Mouse (Mus musculus): ENCODE results near the gene Dxo. TPM values are rescaled to one million over a fixed set of nuclear protein-coding genes. Genes with fewer than 3 reads are reported as not detected.

The Dxo gene
- total and polyA plus RNA-seq, 2 experiments from 2014 or later, result 48.9 to 53.8 TPM

DNA sequence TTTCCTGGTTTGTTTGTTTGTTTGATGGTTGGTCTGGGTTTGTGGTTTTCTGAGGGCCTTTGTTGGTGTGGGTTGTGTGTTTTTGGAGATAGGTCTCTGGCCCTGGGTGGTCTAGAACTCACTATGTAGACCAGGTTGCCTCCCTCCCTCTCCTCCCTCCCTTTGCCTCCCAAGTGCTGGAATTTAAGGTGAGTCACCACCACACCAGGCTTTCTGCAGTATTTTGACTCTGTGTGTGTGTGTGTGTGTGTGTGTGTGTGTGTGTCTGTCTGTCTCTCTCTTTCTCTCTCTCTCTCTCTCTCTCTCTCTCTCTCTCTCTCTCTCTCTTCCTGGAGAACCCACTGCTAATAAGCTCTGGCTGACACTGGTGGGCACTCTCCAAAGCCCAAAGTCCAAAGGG, 44.3 kb downstream of the Dxo start:
- DNase-seq (ENCODE audit: low spot score), result no peak
- H3K4me3 ChIP-seq (ENCODE audit: low read length), result no peak overlapping the region
- H3K4me1 ChIP-seq (ENCODE audit: insufficient read depth, low read length), result no peaks in the 10 kb centered on the region
- ATAC-seq, result no peak
- no peaks in the 10 kb centered on the region for H3K36me3 ChIP-seq (ENCODE audit: insufficient read depth, low read length)
- no peak overlapping the region for H3K27ac ChIP-seq
- no peaks in the 10 kb centered on the region for H3K9me3 ChIP-seq (ENCODE audit: low read length)
- H3K27me3 ChIP-seq (ENCODE audit: insufficient read depth, low read length), result 0 out of 2 replicates have a peak, but pooled peaks cover 3% of the 10 kb centered on the region
- H3K9ac ChIP-seq (replicated peaks; ENCODE audit: low read length), result no peak overlapping the region
- H3K4me2 ChIP-seq (ENCODE audit: low read depth, low read length), result no peak overlapping the region
- no peak for TF ChIP-seq CTCF (IDR thresholded peaks at IDR 0.05; ENCODE audit: low read depth)

DNA sequence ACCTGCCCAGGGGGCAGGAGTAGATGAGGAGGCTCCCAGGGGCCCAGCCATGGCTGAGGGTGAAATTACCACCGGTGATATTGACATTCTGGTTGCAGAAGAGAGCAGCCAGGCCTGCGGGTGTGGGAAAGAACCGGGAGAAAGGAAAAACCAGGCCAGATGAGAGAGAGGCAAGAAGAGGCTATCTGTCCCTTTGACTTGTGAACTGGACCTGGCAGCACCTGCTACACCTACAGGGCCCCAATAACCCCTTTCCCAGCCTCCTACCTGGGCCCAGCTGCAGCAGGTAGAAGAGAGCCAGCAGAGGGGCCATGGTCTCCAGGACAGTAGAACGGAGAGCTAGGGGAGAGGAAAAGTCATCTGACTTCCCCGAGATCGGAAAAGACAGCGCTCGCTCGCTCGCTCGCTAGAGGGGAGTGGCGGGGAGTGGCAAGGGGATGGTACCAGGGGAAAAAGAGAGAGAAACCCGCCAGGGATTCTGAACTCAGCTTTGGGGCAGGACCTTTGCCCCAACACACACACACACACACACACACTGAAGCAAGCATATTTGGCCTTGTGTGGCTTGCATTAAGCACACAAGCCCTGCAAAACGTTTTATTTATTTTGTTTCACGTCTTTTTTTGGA, 45.0 kb downstream of the Dxo start, which contains the start of gene Gm20547:
Gm20547 (minus strand) TSS at position 360 of the 628 bp plus-strand sequence.
- H3K4me2 ChIP-seq (ENCODE audit: low read depth, low read length), result no peak within 1 kb of the TSS
- TF ChIP-seq CTCF (IDR thresholded peaks at IDR 0.05; ENCODE audit: low read depth), result no peak
- no peaks in the 10 kb centered on the region for H3K9me3 ChIP-seq (ENCODE audit: low read length)
- H3K9ac ChIP-seq (replicated peaks; ENCODE audit: low read length), result no peak within 1 kb of the TSS
- 8% methylated on average over 15 of the region's 15 CpGs for WGBS
- H3K27ac ChIP-seq, result no peak within 1 kb of the TSS
- no peak within 1 kb of the TSS for H3K4me3 ChIP-seq (ENCODE audit: low read length)
- 0 out of 2 replicates have a peak, but pooled peaks cover 3% of the 10 kb centered on the region for H3K27me3 ChIP-seq (ENCODE audit: insufficient read depth, low read length)
- ATAC-seq (no peak), DNase-seq (ENCODE audit: low spot score) (no peak)
- H3K4me1 ChIP-seq (ENCODE audit: insufficient read depth, low read length), result no peaks in the 10 kb centered on the region
- H3K36me3 ChIP-seq (ENCODE audit: insufficient read depth, low read length), result no peaks in the 10 kb centered on the region

DNA sequence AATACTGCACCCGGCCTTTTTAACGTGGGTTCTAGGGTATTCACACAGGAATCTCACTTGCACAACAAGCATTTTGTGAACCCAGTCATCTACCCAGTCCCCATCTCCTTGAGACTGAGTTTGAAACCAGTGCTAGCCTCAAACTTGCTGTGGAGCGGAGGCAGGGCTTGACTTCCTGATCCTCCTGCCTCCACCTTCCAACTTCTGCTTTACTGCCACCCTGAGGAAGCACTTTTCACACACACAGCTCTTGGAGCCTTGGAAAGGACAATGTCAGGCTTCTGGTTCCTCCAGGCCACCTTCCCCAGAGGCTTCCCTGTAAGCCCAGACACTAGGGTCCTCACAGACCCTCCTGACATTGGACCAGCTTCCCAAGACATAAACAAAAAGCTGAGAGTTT, 46.5 kb downstream of the Dxo start:
- Histone ChIP-seq H3K4me1 (ENCODE audit: insufficient read depth, low read length) (no peaks in the 10 kb centered on the region), H3K9me3 (ENCODE audit: low read length) (no peaks in the 10 kb centered on the region), H3K36me3 (ENCODE audit: insufficient read depth, low read length) (no peaks in the 10 kb centered on the region), H3K27ac (no peak overlapping the region), H3K9ac (replicated peaks; ENCODE audit: low read length) (no peak overlapping the region), H3K27me3 (ENCODE audit: insufficient read depth, low read length) (0 out of 2 replicates have a peak, but pooled peaks cover 3% of the 10 kb centered on the region), H3K4me3 (ENCODE audit: low read length) (no peak overlapping the region), H3K4me2 (ENCODE audit: low read depth, low read length) (no peak overlapping the region)
- DNase-seq (ENCODE audit: low spot score), result no peak
- ATAC-seq, result no peak
- 62% methylated on average over 3 of the region's 3 CpGs for WGBS
- TF ChIP-seq CTCF (IDR thresholded peaks at IDR 0.05; ENCODE audit: low read depth), result no peak

DNA sequence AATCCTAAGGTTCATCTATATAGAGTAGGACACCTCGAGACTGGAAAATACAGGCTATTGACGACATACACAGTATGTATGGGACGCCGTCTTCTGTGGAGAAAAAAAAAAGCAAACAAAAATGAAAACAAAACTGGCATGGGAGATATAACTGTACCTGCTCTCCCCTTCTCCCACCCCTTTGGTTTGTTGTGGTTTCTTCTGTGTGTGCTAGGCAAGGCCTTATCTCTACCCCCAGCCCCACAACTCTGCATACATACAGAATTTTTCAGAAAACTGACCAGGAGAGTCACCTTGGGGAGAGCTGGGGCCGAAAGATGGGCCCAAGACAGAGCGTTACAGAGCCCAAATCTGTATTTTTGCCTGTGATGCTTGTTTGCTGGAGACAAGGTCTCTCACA, 47.9 kb downstream of the Dxo start:
- Histone ChIP-seq H3K9ac (replicated peaks; ENCODE audit: low read length) (no peak overlapping the region), H3K4me3 (ENCODE audit: low read length) (no peak overlapping the region), H3K27ac (no peak overlapping the region), H3K9me3 (ENCODE audit: low read length) (no peaks in the 10 kb centered on the region), H3K27me3 (ENCODE audit: insufficient read depth, low read length) (0 out of 2 replicates have a peak, but pooled peaks cover 3% of the 10 kb centered on the region), H3K4me1 (ENCODE audit: insufficient read depth, low read length) (no peaks in the 10 kb centered on the region), H3K4me2 (ENCODE audit: low read depth, low read length) (no peak overlapping the region), H3K36me3 (ENCODE audit: insufficient read depth, low read length) (no peaks in the 10 kb centered on the region)
- no peak for ATAC-seq
- DNase-seq (ENCODE audit: low spot score), result no peak
- TF ChIP-seq CTCF (IDR thresholded peaks at IDR 0.05; ENCODE audit: low read depth), result no peak
- 88% methylated on average over 6 of the region's 6 CpGs for WGBS

DNA sequence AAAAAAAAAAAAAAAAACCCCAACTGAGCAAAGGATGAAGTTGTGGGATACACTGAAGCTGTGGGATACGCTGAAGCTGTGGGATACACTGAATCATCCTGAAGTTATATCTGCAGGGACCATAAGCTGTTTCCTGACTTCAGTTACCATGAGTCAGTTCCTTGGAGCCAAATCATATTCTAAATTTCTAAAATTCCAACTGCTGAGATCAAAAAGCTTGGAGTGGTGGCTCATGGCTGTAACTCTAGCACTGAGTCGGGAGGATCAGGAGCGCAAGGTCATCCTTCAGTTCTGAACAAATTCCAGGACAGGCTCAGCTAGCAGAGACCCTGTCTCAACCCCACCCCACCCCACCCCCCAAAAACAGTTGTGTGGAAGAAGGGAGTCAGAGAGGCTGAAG, 48.8 kb downstream of the Dxo start:
- no peak overlapping the region for H3K4me2 ChIP-seq (ENCODE audit: low read depth, low read length)
- 0 out of 2 replicates have a peak, but pooled peaks cover 3% of the 10 kb centered on the region for H3K27me3 ChIP-seq (ENCODE audit: insufficient read depth, low read length)
- TF ChIP-seq CTCF (IDR thresholded peaks at IDR 0.05; ENCODE audit: low read depth), result no peak
- no peaks in the 10 kb centered on the region for H3K36me3 ChIP-seq (ENCODE audit: insufficient read depth, low read length)
- no peak overlapping the region for H3K9ac ChIP-seq (replicated peaks; ENCODE audit: low read length)
- DNase-seq (ENCODE audit: low spot score) (no peak), ATAC-seq (no peak)
- no peak overlapping the region for H3K27ac ChIP-seq
- H3K9me3 ChIP-seq (ENCODE audit: low read length), result no peaks in the 10 kb centered on the region
- no peaks in the 10 kb centered on the region for H3K4me1 ChIP-seq (ENCODE audit: insufficient read depth, low read length)
- 91% methylated on average over 3 of the region's 3 CpGs for WGBS
- H3K4me3 ChIP-seq (ENCODE audit: low read length), result no peak overlapping the region

DNA sequence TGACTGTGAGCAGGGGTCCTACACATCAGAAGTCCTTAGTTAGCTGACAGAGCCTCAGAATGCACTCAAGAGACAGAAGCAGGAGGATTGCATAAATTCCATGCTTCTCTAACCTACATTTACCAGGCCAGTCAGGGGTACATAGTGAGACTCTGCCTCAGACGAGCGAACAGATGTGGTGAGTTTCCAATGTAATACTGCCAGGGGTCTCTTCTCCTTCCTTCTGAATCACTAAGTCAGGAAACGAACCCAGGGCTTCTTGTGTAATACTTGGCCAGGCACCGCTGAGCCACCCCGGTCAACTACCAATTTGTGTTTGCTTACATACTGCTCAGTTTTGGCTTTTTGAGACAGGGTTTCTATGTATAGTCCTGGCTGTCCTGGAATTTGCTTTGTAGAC, 51.1 kb downstream of the Dxo start:
- Histone ChIP-seq H3K27ac (no peak overlapping the region), H3K4me1 (ENCODE audit: insufficient read depth, low read length) (no peaks in the 10 kb centered on the region), H3K4me3 (ENCODE audit: low read length) (no peak overlapping the region), H3K36me3 (ENCODE audit: insufficient read depth, low read length) (no peaks in the 10 kb centered on the region), H3K4me2 (ENCODE audit: low read depth, low read length) (no peak overlapping the region), H3K9me3 (ENCODE audit: low read length) (no peaks in the 10 kb centered on the region), H3K9ac (replicated peaks; ENCODE audit: low read length) (no peak overlapping the region), H3K27me3 (ENCODE audit: insufficient read depth, low read length) (no peaks in the 10 kb centered on the region)
- no peak for ATAC-seq
- TF ChIP-seq CTCF (IDR thresholded peaks at IDR 0.05; ENCODE audit: low read depth), result no peak
- no peak for DNase-seq (ENCODE audit: low spot score)
- WGBS, result 90% methylated on average over 5 of the region's 5 CpGs

Small RNA genes lying within 50 kb of the gene (microRNA-seq; reads per million reads assigned to microRNA genes)
- gene Mir6970, result 0.18 to 0.36 reads per million in 2 experiments
- gene Mir6971, result 0.72 to 4.1 reads per million in 2 experiments
- 0 reads per million in 2 experiments for gene Mir6972

Other genes starting within 250 kb of the Dxo start
Only the 30 nearest of the 39 such genes appear.
- gene Egfl8, start 221.0 kb upstream of the Dxo start, total RNA-seq (2014; rRNA removed), result 3.5 and 5.9 TPM in 2 replicates
- gene Egfl8, start 221.0 kb upstream of the Dxo start, polyA plus RNA-seq (2015; fragmentation: Nextera tagmentation; extraction: Ambion mirVana), result 6.5 and 7.4 TPM in 2 replicates
- 33.6 and 42.3 TPM in 2 replicates for gene Ppt2, start 208.5 kb upstream of the Dxo start, total RNA-seq (2014; rRNA removed)
- gene Ppt2, start 208.5 kb upstream of the Dxo start, polyA plus RNA-seq (2015; fragmentation: Nextera tagmentation; extraction: Ambion mirVana), result 17.9 and 20.0 TPM in 2 replicates
- 7.5 and 8.1 TPM in 2 replicates for gene Prrt1, start 207.5 kb upstream of the Dxo start, total RNA-seq (2014; rRNA removed)
- gene Prrt1, start 207.5 kb upstream of the Dxo start, polyA plus RNA-seq (2015; fragmentation: Nextera tagmentation; extraction: Ambion mirVana), result 7.3 and 7.9 TPM in 2 replicates
- gene Fkbpl, start 192.3 kb upstream of the Dxo start, total RNA-seq (2014; rRNA removed), result 4.9 and 6.1 TPM in 2 replicates
- 10.4 and 11.8 TPM in 2 replicates for gene Fkbpl, start 192.3 kb upstream of the Dxo start, polyA plus RNA-seq (2015; fragmentation: Nextera tagmentation; extraction: Ambion mirVana)
- gene Atf6b, start 189.9 kb upstream of the Dxo start, total RNA-seq (2014; rRNA removed), result 53.6 and 70.6 TPM in 2 replicates
- gene Atf6b, start 189.9 kb upstream of the Dxo start, polyA plus RNA-seq (2015; fragmentation: Nextera tagmentation; extraction: Ambion mirVana), result 74.2 and 78.2 TPM in 2 replicates
- gene Tnxb, start 166.5 kb upstream of the Dxo start, total RNA-seq (2014; rRNA removed), result 3.1 and 4.0 TPM in 2 replicates
- gene Tnxb, start 166.5 kb upstream of the Dxo start, polyA plus RNA-seq (2015; fragmentation: Nextera tagmentation; extraction: Ambion mirVana), result 0.16 and 0.28 TPM in 2 replicates
- 1.0 and 1.9 TPM in 2 replicates for gene C4b, start 93.1 kb upstream of the Dxo start, total RNA-seq (2014; rRNA removed)
- 0.86 and 1.1 TPM in 2 replicates for gene C4b, start 93.1 kb upstream of the Dxo start, polyA plus RNA-seq (2015; fragmentation: Nextera tagmentation; extraction: Ambion mirVana)
- not detected in 2 replicates for gene Cyp21a1, start 32.5 kb upstream of the Dxo start, total RNA-seq (2014; rRNA removed)
- not detected in 2 replicates for gene Cyp21a1, start 32.5 kb upstream of the Dxo start, polyA plus RNA-seq (2015; fragmentation: Nextera tagmentation; extraction: Ambion mirVana)
- 17.5 and 29.6 TPM in 2 replicates for gene Stk19, start 74 bp upstream of the Dxo start, total RNA-seq (2014; rRNA removed)
- 45.5 and 46.5 TPM in 2 replicates for gene Stk19, start 74 bp upstream of the Dxo start, polyA plus RNA-seq (2015; fragmentation: Nextera tagmentation; extraction: Ambion mirVana)
- 98.1 and 100 TPM in 2 replicates for gene Skiv2l, start 13.2 kb downstream of the Dxo start, total RNA-seq (2014; rRNA removed)
- gene Skiv2l, start 13.2 kb downstream of the Dxo start, polyA plus RNA-seq (2015; fragmentation: Nextera tagmentation; extraction: Ambion mirVana), result 43.8 and 44.5 TPM in 2 replicates
- 27.6 and 32.9 TPM in 2 replicates for gene Nelfe, start 13.4 kb downstream of the Dxo start, total RNA-seq (2014; rRNA removed)
- 63.5 and 71.9 TPM in 2 replicates for gene Nelfe, start 13.4 kb downstream of the Dxo start, polyA plus RNA-seq (2015; fragmentation: Nextera tagmentation; extraction: Ambion mirVana)
- 0.07 and 0.26 TPM in 2 replicates for gene Cfb, start 25.5 kb downstream of the Dxo start, total RNA-seq (2014; rRNA removed)
- 1.0 and 1.3 TPM in 2 replicates for gene Cfb, start 25.5 kb downstream of the Dxo start, polyA plus RNA-seq (2015; fragmentation: Nextera tagmentation; extraction: Ambion mirVana)
- gene Zbtb12, start 42.5 kb downstream of the Dxo start, total RNA-seq (2014; rRNA removed), result 20.7 and 31.1 TPM in 2 replicates
- gene Zbtb12, start 42.5 kb downstream of the Dxo start, polyA plus RNA-seq (2015; fragmentation: Nextera tagmentation; extraction: Ambion mirVana), result 5.1 and 6.5 TPM in 2 replicates
- not detected in 2 replicates for gene Gm20547, start 45.0 kb downstream of the Dxo start, total RNA-seq (2014; rRNA removed)
- not detected in 2 replicates for gene Gm20547, start 45.0 kb downstream of the Dxo start, polyA plus RNA-seq (2015; fragmentation: Nextera tagmentation; extraction: Ambion mirVana)
- gene C2, start 61.2 kb downstream of the Dxo start, total RNA-seq (2014; rRNA removed), result 5.4 and 7.8 TPM in 2 replicates
- 5.5 and 6.0 TPM in 2 replicates for gene C2, start 61.2 kb downstream of the Dxo start, polyA plus RNA-seq (2015; fragmentation: Nextera tagmentation; extraction: Ambion mirVana)
- 309 and 317 TPM in 2 replicates for gene Ehmt2, start 61.5 kb downstream of the Dxo start, total RNA-seq (2014; rRNA removed)
- 57.4 and 57.6 TPM in 2 replicates for gene Ehmt2, start 61.5 kb downstream of the Dxo start, polyA plus RNA-seq (2015; fragmentation: Nextera tagmentation; extraction: Ambion mirVana)
- 0.22 TPM in 1 of 2 replicates, not detected in the other for gene Slc44a4, start 77.4 kb downstream of the Dxo start, total RNA-seq (2014; rRNA removed)
- 0.18 and 0.25 TPM in 2 replicates for gene Slc44a4, start 77.4 kb downstream of the Dxo start, polyA plus RNA-seq (2015; fragmentation: Nextera tagmentation; extraction: Ambion mirVana)
- 50.9 and 93.9 TPM in 2 replicates for gene Neu1, start 94.2 kb downstream of the Dxo start, total RNA-seq (2014; rRNA removed)
- gene Neu1, start 94.2 kb downstream of the Dxo start, polyA plus RNA-seq (2015; fragmentation: Nextera tagmentation; extraction: Ambion mirVana), result 42.9 and 43.1 TPM in 2 replicates
- gene Hspa1b, start 122.2 kb downstream of the Dxo start, total RNA-seq (2014; rRNA removed), result 15.2 and 20.4 TPM in 2 replicates
- gene Hspa1b, start 122.2 kb downstream of the Dxo start, polyA plus RNA-seq (2015; fragmentation: Nextera tagmentation; extraction: Ambion mirVana), result 0.51 and 0.55 TPM in 2 replicates
- gene Gm20481, start 132.9 kb downstream of the Dxo start, total RNA-seq (2014; rRNA removed), result not detected in 2 replicates
- gene Gm20481, start 132.9 kb downstream of the Dxo start, polyA plus RNA-seq (2015; fragmentation: Nextera tagmentation; extraction: Ambion mirVana), result not detected in 2 replicates
- gene Hspa1a, start 135.1 kb downstream of the Dxo start, total RNA-seq (2014; rRNA removed), result 25.0 and 29.0 TPM in 2 replicates
- 13.6 and 14.7 TPM in 2 replicates for gene Hspa1a, start 135.1 kb downstream of the Dxo start, polyA plus RNA-seq (2015; fragmentation: Nextera tagmentation; extraction: Ambion mirVana)
- gene Hspa1l, start 135.7 kb downstream of the Dxo start, total RNA-seq (2014; rRNA removed), result 0.99 and 1.4 TPM in 2 replicates
- 0.76 TPM in 2 replicates for gene Hspa1l, start 135.7 kb downstream of the Dxo start, polyA plus RNA-seq (2015; fragmentation: Nextera tagmentation; extraction: Ambion mirVana)
- 35.5 and 43.1 TPM in 2 replicates for gene Lsm2, start 144.8 kb downstream of the Dxo start, total RNA-seq (2014; rRNA removed)
- gene Lsm2, start 144.8 kb downstream of the Dxo start, polyA plus RNA-seq (2015; fragmentation: Nextera tagmentation; extraction: Ambion mirVana), result 106 and 110 TPM in 2 replicates
- 128 TPM in 2 replicates for gene Vars, start 164.0 kb downstream of the Dxo start, total RNA-seq (2014; rRNA removed)
- 39.9 and 41.7 TPM in 2 replicates for gene Vars, start 164.0 kb downstream of the Dxo start, polyA plus RNA-seq (2015; fragmentation: Nextera tagmentation; extraction: Ambion mirVana)
- gene Vwa7, start 179.6 kb downstream of the Dxo start, total RNA-seq (2014; rRNA removed), result 0.68 and 1.2 TPM in 2 replicates
- gene Vwa7, start 179.6 kb downstream of the Dxo start, polyA plus RNA-seq (2015; fragmentation: Nextera tagmentation; extraction: Ambion mirVana), result 0.11 and 0.18 TPM in 2 replicates
- 0.65 and 2.1 TPM in 2 replicates for gene Sapcd1, start 191.0 kb downstream of the Dxo start, total RNA-seq (2014; rRNA removed)
- gene Sapcd1, start 191.0 kb downstream of the Dxo start, polyA plus RNA-seq (2015; fragmentation: Nextera tagmentation; extraction: Ambion mirVana), result 2.4 and 2.7 TPM in 2 replicates
- 1.1 and 6.4 TPM in 2 replicates for gene Msh5, start 209.7 kb downstream of the Dxo start, total RNA-seq (2014; rRNA removed)
- gene Msh5, start 209.7 kb downstream of the Dxo start, polyA plus RNA-seq (2015; fragmentation: Nextera tagmentation; extraction: Ambion mirVana), result 2.2 and 3.1 TPM in 2 replicates
- 56.9 and 59.5 TPM in 2 replicates for gene Clic1, start 212.9 kb downstream of the Dxo start, total RNA-seq (2014; rRNA removed)
- gene Clic1, start 212.9 kb downstream of the Dxo start, polyA plus RNA-seq (2015; fragmentation: Nextera tagmentation; extraction: Ambion mirVana), result 81.9 and 88.5 TPM in 2 replicates
- gene Ddah2, start 222.0 kb downstream of the Dxo start, total RNA-seq (2014; rRNA removed), result 216 and 228 TPM in 2 replicates
- gene Ddah2, start 222.0 kb downstream of the Dxo start, polyA plus RNA-seq (2015; fragmentation: Nextera tagmentation; extraction: Ambion mirVana), result 322 and 331 TPM in 2 replicates
- not detected in 2 replicates for gene Ly6g6c, start 228.4 kb downstream of the Dxo start, total RNA-seq (2014; rRNA removed)
- not detected in 2 replicates for gene Ly6g6c, start 228.4 kb downstream of the Dxo start, polyA plus RNA-seq (2015; fragmentation: Nextera tagmentation; extraction: Ambion mirVana)